Mouse (Mus musculus) spleen, adult 2 months (tissue): ENCODE data around the gene Kcnk4. TPM values are rescaled to one million over a fixed set of nuclear protein-coding genes. Genes with fewer than 3 reads are reported as not detected.

Experiments used
- DNase-seq, 2 experiments: peaks; one replicate each; pipeline versions ENCODE4 v3.0.0 to v3.0.0-alpha.2; 2012 to 2021; ENCODE audit warnings: low spot score in 2 of 2, low read depth in 1 of 2
- H3K27ac ChIP-seq: fragments of 200-500 bp; 2 replicates; pipeline ENCODE4 v1.5.1; 2012; ENCODE audit warnings: low read length, inconsistent platforms; ENCODE audit not compliant: insufficient read depth
- H3K27me3 ChIP-seq: fragments of 200-500 bp; 2 replicates; pipeline ENCODE4 v1.6.1; 2012; ENCODE audit warnings: mild to moderate bottlenecking, moderate library complexity, low read length, inconsistent platforms; ENCODE audit not compliant: control insufficient read depth, insufficient read depth
- H3K36me3 ChIP-seq: fragments of 200-500 bp; 2 replicates; pipeline ENCODE4 v1.6.1; 2012; ENCODE audit warnings: mild to moderate bottlenecking, low read length, inconsistent platforms; ENCODE audit not compliant: control insufficient read depth, insufficient read depth
- H3K4me1 ChIP-seq: fragments of 200-500 bp; 2 replicates; pipeline ENCODE4 v1.6.1; 2011; ENCODE audit warnings: inconsistent platforms; ENCODE audit not compliant: control insufficient read depth, insufficient read depth, insufficient read length
- H3K4me3 ChIP-seq: fragments of 200-500 bp; 2 replicates; pipeline ENCODE4 v1.5.1; 2011; ENCODE audit warnings: mild to moderate bottlenecking, inconsistent platforms; ENCODE audit not compliant: insufficient read depth, insufficient read length; ENCODE audit errors: extremely low read depth
- CTCF ChIP-seq: fragments of 200-500 bp; IDR thresholded peaks from 2 replicates; pipeline ENCODE4 v1.5.1; 2011; ENCODE audit warnings: mild to moderate bottlenecking, inconsistent platforms; ENCODE audit not compliant: insufficient read depth, insufficient read length, insufficient replicate concordance; ENCODE audit errors: extremely low read depth
- POLR2A ChIP-seq: fragments of 200-500 bp; IDR thresholded peaks from 2 replicates; pipeline ENCODE4 v1.6.1; 2011; ENCODE audit warnings: low read depth, low read length, inconsistent platforms
- WGBS: fragments of 180-500 bp; shearing (Covaris S2); methylation state at CpG from one replicate; pipeline ENCODE4 v1.1.7; 2018; 5-methylcytosine and 5-hydroxymethylcytosine counted together
- polyA plus RNA-seq: library from polyadenylated mRNA; depleted of rRNA; stranded (reverse); fragments of >200 nt; gene quantifications from 2 replicates; pipeline ENCODE4 v1.2.3, GENCODE M21; 2012

The Kcnk4 gene
- polyA plus RNA-seq, 1 experiment, result 0.11 TPM

- Histone ChIP-seq H3K36me3 (peaks cover 29% of the 10 kb centered on the region), H3K4me1 (peaks cover 12% of the 10 kb centered on the region; the same call in 1 of the 2 replicates), H3K27me3 (no peaks in the 10 kb centered on the region), H3K4me3 (peak within 1 kb of the TSS; percentile 71), H3K27ac (peak within 1 kb of the TSS; percentile 95)
- WGBS, result 1% methylated on average over 65 of the region's 65 CpGs
- TF ChIP-seq POLR2A (peak; percentile 88; the same call in 1 of the 2 replicates), CTCF (no peak)
- DNase-seq, result peak; percentile 86 to 89
Observed at GRCm38 (mm10) chr19:6909507-6910289, 24.6 kb downstream of the Kcnk4 start, which contains the start of the genes Trmt112 and Prdx5. Gene Trmt112 (plus strand): TSS chr19:6909698. Gene Prdx5 (minus strand): TSS chr19:6910106.

- TF ChIP-seq CTCF, result no peak
- no peak for TF ChIP-seq POLR2A
- 5% methylated on average over 11 of the region's 11 CpGs for WGBS
- H3K27ac ChIP-seq, result peak overlapping the region; percentile 95
- peaks cover 12% of the 10 kb centered on the region; the same call in 1 of the 2 replicates for H3K4me1 ChIP-seq
- H3K27me3 ChIP-seq, result no peaks in the 10 kb centered on the region
- peak overlapping the region; percentile 71 for H3K4me3 ChIP-seq
- no peak for DNase-seq
- H3K36me3 ChIP-seq, result peaks cover 29% of the 10 kb centered on the region
Observed at GRCm38 (mm10) chr19:6909021-6909420, 25.3 kb downstream of the Kcnk4 start.

GRCm38 (mm10) chr19:6907811-6908540, 26.3 kb downstream of the Kcnk4 start:
- Histone ChIP-seq H3K4me1 (peaks cover 12% of the 10 kb centered on the region; the same call in 1 of the 2 replicates), H3K36me3 (peaks cover 26% of the 10 kb centered on the region), H3K27ac (no peak overlapping the region), H3K4me3 (no peak overlapping the region), H3K27me3 (no peaks in the 10 kb centered on the region)
- 83% methylated on average over 7 of the region's 7 CpGs for WGBS
- DNase-seq, result no peak
- TF ChIP-seq CTCF (no peak), POLR2A (no peak)

GRCm38 (mm10) chr19:6907094-6907493, 27.2 kb downstream of the Kcnk4 start:
- Histone ChIP-seq H3K27me3 (no peaks in the 10 kb centered on the region), H3K4me1 (peaks cover 12% of the 10 kb centered on the region; the same call in 1 of the 2 replicates), H3K4me3 (no peak overlapping the region), H3K36me3 (peaks cover 22% of the 10 kb centered on the region), H3K27ac (no peak overlapping the region)
- no peak for TF ChIP-seq POLR2A
- no peak for TF ChIP-seq CTCF
- DNase-seq, result no peak
- 89% methylated on average over 8 of the region's 8 CpGs for WGBS

- TF ChIP-seq POLR2A, result no peak
- no peak for TF ChIP-seq CTCF
- no peaks in the 10 kb centered on the region for H3K27me3 ChIP-seq
- no peak for DNase-seq
- H3K4me1 ChIP-seq, result peaks cover 10% of the 10 kb centered on the region; the same call in 1 of the 2 replicates
- no peak overlapping the region for H3K4me3 ChIP-seq
- peaks cover 13% of the 10 kb centered on the region for H3K36me3 ChIP-seq
- WGBS, result 72% methylated on average over 3 of the region's 3 CpGs
- H3K27ac ChIP-seq, result no peak overlapping the region
Observed at GRCm38 (mm10) chr19:6906199-6906598, 28.1 kb downstream of the Kcnk4 start.

GRCm38 (mm10) chr19:6905498-6906159, 28.7 kb downstream of the Kcnk4 start:
- no peak overlapping the region for H3K27ac ChIP-seq
- WGBS, result 95% methylated on average over 11 of the region's 11 CpGs

More at GRCm38 (mm10) chr19:6905498-6906159, 28.7 kb downstream of the Kcnk4 start:
- Histone ChIP-seq H3K4me3 (no peak overlapping the region), H3K36me3 (peaks cover 13% of the 10 kb centered on the region), H3K27me3 (no peaks in the 10 kb centered on the region), H3K4me1 (peaks cover 7% of the 10 kb centered on the region; the same call in 1 of the 2 replicates)
- DNase-seq, result no peak
- no peak for TF ChIP-seq POLR2A
- TF ChIP-seq CTCF, result no peak
